Mouse (Mus musculus): ENCODE measurements at regions not wholly inside any gene's neighbourhood (a gene's known extent, or its start where the extent isn't known, plus 50 kb on each side); places are given as distances from the start of the nearest gene placed in this dataset.

GRCm38 (mm10) chr3:47018565-47018964 is 570.5 kb upstream of the Pabpc4l start:
- TF ChIP-seq CTCF (conservative IDR thresholded peaks at IDR 0.05; ENCODE audit: low read length) (no peak), NANOG (IDR thresholded peaks at IDR 0.05; ENCODE audit: borderline replicate concordance, low read length) (no peak), POU5F1 (IDR thresholded peaks at IDR 0.05; ENCODE audit: borderline replicate concordance, low read length) (no peak)
